Mouse (Mus musculus) thymus, postnatal 36 days (tissue): ENCODE measurements around the gene Gm15319.
A peak's percentile ranks its signal among the peaks of the same experiment; 100 is the strongest.
"Not testable (repeated sequence)": the region's sequence is repeated elsewhere in the genome, so short reads cannot be mapped to it uniquely, and the experiment has no call there.

Source experiments
- DNase-seq, 2 experiments: peaks; one replicate each; pipeline ENCODE4 v3.0.0; 2022; ENCODE audit warnings: mixed read lengths in 2 of 2

The Gm15319 gene

DNA sequence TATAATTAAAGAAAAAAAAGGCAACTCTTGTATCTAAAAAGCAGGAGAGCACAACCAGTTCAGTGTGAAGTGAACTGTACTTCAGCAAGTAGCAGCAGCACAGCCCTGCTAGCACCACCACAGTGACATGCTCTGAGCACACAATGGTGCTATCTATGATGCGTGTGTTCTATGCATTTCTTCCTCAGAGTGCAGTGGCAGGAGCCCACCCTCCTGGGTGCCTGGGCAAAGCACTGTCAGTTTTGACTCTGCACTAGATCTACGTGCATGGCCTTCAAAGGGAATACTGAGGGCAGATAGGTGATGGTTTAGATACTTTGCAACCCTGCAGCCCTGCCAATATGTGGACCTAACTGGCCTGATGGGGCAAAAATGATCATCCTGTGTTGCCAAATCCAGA lies at the start of gene Gm15319:
Gene Gm15319, minus strand, starts transcription at position 101 of the 400 bp plus-strand sequence.
- not testable (repeated sequence) for DNase-seq

DNA sequence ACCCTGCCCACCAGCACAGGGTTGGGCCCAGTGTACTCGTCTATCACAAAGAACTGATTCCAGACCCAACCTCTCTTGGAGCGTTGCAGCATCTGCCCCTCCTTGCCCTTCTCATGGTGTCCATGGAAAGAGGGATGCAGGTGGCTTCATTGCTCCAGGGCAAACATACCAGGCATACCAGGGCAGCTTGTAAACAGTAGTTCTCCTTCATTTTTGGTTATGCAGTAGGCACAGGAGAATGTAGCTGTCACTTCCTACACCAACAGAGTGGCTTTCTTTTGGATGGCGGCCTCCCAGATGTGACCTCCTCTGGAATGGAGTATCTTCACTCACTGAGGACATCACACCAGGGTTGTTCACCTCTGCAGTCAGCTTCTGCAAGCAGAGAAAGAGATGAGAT lies 47.3 kb upstream of the Gm15319 start:
- DNase-seq: not testable (repeated sequence)

DNA sequence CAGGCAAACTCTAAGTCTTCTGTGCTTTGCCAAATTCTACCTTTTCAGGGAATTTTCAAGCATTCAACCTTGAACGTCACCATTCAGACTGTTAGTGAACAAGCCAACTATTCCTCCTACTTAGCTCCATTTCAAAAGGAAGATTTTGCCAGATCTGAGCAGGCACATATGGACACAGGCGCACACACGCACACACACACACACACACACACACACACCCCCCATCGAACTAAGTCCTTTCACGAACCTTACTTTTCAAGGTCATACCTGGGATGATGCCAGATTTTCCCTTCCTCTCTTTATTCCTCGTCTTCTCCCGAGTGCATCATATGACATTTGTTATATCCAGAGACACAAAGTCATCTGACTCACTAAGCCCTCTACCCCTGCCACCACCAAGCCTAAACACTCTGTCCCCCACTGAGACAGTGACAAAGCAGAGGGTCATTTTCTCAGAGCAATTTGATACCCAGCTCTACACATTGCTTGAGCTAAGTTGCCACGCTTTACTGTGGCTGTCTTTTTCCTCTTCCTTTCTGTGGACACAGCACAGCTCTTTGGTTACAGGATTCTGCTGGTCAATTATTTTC lies 45.5 kb upstream of the Gm15319 start:
- peak in 1 of 2 experiments; percentile 17 for DNase-seq

DNA sequence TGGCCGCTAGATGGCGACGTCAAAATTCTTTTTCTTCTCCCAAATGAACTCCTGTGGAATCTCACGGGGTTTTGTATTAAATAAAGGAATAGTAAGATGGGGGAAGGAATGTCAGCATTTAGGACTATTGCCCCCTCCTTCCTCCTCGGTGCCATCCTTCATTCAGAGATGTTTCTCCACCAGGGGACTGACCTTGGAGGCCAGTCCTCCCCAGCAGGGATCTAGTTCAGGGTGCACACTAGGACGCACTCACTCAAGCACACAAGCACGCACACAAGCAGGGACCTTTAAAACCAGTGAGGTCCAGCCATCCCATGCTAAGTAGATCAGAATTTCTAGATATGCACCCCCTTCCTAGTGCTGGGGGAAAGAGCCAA lies 26.3 kb upstream of the Gm15319 start:
- peak in 1 of 2 experiments; percentile 22 for DNase-seq

DNA sequence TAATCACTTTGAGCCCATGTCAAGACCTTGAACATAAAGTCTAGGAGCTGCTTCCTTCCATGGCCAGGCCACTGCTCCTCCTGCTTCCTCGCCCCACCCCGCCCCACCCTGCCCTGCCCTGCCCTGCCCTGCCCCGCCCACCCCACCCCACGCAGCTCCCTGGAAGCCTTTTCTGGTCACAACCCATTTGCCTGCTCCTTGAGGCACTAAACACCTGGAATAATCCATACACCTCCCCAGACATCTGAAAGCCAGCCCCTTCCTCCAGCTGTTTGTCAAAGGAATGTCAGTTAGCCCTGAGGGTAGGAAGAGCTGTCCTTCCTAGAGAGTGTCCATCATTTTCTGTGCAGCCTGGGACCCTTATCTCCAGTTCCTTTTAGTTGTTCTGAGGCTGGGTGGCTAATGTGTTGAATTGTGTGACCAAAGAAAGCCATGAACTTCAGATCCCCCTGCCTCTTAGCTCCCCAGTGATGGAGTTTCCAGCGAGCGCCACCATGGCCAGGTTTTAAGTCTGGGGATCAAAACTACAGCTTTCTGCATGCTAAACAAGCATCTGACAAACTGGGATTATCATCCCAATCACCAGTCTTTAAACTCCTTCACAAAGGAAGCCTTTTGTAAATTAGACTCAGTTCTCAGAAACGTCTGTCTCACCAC lies 25.8 kb upstream of the Gm15319 start:
- peak in 1 of 2 experiments; percentile 30 for DNase-seq

DNA sequence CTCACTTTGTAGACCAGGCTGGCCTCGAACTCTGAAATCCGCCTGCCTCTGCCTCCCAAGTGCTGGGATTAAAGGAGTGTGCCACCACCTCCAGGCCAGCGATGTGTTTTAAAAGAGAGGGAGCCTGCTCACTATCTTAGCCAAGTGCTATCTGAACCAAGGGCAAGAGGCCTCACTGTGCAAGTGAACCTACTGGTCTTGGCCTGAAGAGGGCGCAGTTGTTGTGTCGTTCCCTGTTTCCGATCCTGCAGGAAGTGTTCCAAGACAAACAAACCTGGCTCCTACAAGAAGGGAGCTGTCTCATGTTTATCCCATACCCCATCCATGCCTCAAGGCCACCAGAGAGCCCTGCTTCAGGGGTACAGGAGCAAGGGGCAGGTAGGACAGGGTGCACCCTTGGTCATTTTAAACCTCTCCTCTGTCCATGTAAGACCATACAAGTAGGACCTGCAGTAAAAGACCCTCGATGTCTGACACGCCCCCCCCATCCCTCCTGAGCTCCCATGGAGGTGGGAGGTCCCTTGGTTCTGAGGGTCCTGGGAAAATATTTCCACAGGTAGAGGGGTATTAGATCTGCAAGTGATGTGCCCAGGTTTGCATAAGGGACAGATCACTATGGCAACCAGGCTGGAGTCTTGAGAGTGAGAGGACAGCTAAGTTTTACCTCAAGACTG lies 24.2 kb upstream of the Gm15319 start:
- peak; percentile 24 to 46 for DNase-seq

DNA sequence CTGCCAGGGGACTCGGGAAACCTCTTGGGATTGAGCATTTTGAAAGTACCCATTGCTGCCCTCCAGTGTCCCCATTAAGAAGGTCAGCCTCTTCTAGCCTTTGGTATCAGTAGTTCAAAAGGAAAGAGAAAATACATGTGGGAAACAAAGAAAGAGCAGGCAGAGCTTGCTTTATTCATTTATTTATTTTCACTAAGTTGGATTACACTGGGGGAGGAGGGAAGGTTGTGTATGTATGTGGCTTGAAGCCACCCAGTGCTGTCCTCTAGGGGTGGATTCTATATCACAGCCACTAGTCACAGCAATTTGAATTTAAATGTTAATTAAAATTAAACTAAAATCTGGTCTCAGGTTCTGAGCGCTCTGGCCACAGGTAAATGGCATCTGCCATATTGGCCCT lies 22.0 kb upstream of the Gm15319 start:
- DNase-seq: not testable (repeated sequence)

DNA sequence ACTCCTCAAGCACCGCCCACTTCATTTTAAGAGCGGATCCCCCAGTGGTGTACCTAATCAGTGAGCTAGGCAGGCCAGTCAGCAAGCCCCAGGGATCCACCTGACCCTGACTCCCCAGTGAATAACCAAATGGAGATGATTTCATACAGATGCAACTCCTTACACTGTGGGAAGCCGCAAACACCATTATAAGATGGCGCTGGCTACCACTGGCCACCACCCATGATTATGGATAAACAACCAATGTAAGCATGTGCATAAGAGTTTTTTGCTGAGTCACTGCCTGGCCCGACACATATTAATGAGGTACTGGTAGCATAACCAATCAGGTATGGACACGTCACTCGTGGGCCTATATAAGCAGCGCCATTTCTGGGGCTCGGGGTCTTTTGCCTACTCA lies 21.1 kb upstream of the Gm15319 start:
- not testable (repeated sequence) for DNase-seq

DNA sequence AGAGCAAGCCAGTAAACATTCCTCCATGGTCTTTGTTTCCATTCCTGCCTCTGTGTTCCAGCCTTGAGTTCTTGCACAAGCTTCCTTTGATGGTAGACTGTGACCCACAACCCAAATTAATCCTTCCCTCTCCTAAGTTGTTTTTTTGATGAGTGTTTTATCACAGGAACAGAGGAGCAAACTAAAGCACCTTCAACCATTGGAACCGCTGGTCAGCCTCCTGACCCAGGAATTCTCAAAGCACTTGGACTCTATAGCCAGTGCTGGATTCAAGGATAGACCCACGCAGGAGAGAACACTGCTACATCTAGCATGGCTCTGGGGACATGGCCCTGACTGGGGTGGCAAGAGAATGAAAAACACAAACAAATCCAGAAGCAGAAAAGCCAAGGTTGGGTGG lies 19.1 kb upstream of the Gm15319 start:
- not testable (repeated sequence) for DNase-seq

DNA sequence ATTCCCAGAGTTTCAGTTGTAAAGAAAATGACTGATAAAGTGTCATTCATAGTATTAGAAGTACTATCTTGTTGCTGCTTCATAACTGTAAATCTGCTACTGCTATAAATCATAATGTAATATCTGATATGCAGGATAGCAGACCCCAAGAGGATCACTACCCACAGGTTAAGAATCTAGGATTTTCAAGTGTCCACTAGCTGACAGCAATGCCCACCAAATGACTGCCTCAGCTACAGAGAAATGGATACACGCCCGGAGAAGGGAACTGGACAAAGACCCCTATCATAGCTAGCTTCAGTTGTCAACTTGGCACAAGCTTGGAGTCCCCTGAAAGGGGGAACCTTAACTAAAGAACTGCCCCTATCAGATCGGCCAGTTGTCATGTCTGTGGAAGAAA lies 18.6 kb upstream of the Gm15319 start:
- DNase-seq: not testable (repeated sequence)

DNA sequence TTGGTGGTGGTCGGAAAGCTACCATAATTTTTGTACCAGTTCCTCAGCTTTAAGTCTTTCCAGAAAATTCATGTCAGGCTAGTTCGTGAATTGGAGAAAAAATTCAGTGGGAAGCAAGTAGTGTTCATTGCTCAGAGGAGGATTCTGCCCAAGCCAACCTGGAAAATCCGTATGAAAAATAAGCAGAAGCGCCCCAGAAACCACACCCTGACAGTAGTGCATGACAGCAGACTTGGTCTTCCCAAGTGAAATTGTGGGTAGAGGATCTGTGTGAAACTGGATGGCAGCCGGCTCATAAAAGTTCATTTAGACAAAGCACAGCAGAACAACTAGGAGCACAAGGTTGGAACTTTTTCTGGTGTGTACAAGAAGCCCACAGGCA lies 18.2 kb upstream of the Gm15319 start:
- not testable (repeated sequence) for DNase-seq

DNA sequence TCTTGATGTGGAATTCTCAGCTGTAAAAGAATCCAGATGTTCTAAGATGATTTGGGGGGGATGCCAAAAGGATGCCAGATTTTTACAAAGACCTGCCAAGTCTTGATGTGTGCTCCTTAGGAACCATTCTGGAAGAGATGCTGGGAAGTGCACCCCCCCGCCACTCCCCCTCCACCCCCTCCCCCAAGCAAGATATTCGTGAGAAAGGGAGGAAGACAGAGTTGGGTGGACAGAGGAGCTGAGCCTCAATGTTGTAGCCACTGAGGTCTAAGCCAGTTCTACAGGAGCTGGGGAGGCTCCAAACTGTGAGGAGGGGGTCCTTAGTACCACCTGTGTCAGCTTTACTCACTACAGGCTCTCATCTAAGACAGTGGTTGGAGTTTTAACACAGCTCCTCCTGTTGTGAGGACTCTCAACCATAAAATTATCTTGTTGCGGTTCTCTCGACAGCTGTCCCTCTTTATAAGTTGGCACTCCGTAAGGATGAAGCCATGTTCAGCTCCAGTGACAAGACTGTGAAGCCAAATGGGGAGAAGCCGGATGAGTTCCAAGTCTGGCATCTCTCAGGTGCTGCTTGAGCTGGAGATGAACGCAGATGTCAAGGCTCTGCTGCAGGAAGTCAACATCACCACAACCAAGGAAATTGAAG lies 17.7 kb upstream of the Gm15319 start:
- not testable (repeated sequence) for DNase-seq

DNA sequence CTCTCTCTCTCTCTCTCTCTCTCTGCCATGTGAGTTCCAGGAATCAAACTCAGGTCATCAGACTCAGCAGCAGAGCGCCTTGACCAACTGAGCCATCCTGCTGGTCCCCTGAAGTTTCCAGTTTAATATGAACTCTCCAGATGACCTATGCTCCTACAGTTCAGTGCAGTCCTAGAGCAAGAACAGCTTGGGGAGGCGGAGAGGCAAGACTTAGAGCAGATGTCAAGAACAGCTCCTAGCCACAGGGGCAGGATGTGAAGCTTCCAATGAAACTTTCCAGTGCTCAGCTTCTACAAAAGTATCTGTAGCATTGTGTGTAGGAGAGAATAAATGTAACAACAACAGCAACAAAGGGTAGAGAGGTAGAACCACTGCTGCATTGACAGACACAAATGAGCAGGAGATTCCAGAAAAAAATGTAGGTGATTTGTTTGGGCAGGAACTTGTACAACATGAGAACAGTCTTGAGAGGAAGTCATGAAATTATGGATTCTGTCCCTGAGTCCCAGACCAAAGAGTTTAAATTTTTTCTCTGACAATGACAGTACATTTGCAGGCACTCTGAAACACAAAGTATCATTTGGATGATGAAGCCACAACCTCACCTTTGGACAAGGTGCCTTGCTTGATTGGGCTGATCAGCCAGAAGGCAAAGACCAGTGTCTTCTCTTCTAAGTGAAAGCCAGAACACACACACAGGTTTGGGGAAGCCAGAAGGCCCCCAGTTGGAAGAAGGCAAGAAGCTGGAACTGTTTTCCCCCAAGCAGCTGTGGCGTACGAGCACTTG lies 16.8 kb upstream of the Gm15319 start:
- DNase-seq: not testable (repeated sequence)

DNA sequence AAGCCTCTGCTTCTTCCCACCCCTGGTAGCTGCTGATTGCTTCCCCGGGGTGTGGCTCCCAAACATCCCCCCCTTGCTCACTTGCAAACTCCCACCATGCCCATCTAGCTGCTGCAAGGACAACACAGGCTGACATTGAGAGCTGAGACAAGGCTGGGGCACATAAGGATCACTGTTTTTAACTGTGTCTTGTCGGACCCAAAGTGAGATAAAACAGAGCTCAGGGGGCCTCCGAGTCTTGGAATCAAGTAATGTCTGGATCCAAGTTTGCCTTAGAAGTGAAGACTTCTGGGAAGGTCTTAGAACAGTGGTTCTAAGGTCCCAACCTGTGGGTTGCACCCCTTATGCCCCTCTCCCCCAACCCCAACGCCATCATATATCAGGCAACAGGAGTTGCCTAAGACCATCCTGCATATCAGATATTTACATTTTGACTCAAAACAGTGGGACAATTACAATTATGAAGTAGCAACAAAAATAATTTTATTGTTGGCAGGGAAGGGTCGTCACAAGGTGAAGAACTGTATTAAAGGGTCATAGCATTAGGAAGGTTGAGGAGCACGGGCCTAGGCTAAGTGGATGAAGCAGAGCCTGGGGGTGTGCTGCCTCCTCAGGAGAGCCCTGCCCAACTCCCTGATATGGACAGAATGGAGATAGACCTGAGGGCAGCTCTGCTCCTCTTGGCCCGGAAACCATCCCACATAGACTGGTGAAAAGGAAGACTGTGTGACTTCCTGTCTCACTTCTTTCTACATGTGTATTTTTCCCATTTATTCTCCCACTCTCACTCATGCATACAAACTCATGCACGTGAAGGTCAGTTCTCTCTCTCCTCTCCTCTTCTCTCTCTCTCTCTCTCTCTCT lies 16.0 kb upstream of the Gm15319 start:
- not testable (repeated sequence) for DNase-seq

DNA sequence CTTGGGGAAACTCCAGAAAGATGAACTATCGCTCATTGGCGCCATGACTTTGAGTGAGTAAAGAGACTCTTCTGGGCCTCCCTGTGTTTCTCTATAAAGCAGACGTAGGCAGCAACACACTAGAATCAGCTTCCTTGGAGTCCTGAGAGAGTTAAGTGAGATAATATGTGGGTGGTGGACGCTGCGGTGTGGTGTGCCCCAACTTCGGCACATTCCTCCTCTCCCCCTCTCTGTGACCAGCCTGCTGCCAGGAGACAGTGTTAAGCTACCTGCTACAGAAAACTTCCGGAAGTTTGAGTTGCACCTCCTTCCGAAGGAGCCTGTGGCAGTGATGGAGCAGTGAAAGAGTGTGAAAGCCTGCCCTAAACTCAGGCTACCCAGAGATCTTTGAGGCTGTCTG lies 15.3 kb upstream of the Gm15319 start:
- peak; percentile 31 to 35 for DNase-seq

DNA sequence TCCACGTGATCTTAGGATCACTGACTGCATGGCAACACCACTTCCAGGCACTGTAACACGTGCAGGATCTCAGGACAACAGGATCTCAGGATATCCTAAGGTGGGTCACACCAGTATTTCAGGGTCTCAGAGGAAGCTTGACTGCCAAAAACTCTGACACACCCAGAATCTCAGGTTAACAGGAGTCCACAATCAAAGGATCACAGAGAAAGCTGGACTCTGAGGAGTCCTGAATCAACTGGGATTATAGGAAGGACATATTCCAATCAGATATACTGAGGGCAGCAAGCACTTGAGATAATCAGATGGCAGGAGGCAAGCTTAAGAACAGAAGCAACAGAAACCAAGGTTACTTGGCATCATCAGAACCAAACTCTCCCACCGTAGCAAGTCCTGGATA lies 12.7 kb upstream of the Gm15319 start:
- DNase-seq: not testable (repeated sequence)

DNA sequence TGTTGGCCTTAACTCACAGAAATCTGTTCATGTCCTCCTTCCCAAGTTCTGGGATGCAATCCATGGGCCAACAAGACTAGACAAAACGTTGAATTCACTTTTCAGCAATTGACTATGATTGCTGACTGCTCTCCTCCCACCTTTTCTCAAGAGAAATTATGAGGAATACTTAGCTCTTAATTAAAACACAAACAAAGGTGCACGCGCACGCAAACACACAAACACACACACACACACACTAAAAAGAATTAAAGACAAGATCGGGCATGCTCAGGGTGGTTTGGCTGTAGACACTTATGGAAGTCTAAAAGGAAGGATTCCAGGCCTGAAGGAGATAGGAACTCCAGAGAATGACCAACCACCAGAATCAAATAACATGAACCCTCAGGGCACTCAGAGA lies 6.6 kb downstream of the Gm15319 start:
- DNase-seq: peak in 1 of 2 experiments; percentile 2

DNA sequence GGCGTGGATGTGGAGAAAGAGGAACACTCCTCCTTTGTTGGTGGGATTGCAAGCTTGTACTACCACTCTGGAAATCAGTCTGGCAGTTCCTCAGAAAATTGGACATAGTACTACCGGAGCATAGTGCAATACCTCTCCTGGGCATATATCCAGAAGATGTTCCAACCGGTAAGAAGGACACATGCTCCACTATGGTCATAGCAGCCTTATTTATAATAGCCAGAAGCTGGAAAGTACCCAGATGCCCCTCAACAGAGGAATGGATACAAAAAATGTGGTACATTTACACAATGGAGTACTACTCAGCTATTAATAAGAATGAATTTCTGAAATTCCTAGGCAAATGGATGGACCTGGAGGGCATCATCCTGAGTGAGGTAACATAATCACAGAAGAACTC lies 9.4 kb downstream of the Gm15319 start:
- peak in 1 of 2 experiments; percentile 3 for DNase-seq

DNA sequence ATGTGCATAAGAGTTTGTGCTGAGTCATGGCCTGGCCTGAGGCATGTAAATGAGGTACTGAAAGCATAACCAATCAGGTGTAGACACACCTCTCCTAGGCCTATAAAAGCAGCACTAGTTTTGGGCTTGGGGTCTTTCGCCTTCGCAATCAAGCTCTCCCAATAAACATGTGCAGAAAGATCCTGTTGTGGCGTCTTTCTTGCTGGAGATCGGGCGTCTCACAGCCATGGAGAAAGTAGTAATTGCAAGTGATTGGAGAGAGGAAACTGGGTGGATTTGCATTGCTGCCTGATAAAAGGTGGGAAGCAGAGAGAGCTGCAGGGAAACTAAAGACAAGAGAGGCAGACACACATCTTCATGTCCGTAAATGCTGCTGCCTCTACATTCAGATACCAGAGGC lies 60.3 kb downstream of the Gm15319 start:
- not testable (repeated sequence) for DNase-seq

DNA sequence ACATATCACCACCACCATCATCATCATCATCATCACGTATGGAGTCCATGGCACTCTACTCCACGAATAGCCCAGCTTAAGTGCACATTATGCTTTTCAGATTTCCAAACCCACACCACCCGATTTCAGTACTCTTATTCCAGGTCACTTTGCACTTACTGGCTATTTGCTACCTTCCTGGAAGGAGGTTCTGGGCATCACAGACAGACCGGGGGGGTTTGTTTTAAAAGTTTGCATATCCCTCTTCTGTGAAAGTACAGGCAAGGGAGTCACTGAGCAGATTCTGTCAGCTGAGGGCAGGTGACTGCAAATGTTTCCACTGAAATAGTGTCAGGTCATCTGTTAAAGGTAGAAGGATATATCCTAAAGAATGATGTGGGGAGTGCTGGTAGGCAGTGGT lies 63.0 kb downstream of the Gm15319 start:
- not testable (repeated sequence) for DNase-seq

DNA sequence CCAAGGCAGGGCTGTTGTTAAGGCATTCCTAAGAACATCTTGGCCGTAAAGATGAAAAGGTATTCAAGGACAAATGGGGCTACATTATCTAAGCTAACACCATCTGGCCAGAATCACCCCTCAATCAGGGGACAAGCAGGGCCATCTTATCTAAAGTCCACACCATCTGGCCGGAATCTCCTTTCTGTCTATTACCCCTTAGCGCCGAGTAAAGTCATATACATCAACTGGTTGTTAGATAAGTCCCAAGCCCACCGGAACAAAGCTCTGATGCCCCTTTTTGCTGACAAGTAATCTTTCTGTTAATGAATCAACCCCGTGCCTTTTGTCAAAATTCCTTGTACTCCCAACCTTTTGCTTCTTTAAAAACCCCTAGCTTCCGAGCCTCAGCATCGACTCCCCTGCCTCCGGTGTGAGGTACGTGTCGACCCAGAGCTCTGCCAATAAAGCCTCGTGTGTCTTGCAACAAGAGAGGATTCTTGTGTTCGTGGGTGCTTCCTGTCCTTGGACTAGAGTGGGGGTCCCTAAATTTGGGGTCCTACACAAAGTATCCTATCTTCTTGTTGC lies 65.0 kb downstream of the Gm15319 start:
- DNase-seq: peak; percentile 27 to 38
